Mouse (Mus musculus) right cerebral cortex, postnatal 14 days (tissue): Measurements from ENCODE around the gene Mfsd6.
A peak's percentile ranks its signal among the peaks of the same experiment; 100 is the strongest.

ENCODE experiments used
- DNase-seq: peaks from one replicate; pipeline ENCODE4 v3.0.0; 2022

Gene Mfsd6

DNA sequence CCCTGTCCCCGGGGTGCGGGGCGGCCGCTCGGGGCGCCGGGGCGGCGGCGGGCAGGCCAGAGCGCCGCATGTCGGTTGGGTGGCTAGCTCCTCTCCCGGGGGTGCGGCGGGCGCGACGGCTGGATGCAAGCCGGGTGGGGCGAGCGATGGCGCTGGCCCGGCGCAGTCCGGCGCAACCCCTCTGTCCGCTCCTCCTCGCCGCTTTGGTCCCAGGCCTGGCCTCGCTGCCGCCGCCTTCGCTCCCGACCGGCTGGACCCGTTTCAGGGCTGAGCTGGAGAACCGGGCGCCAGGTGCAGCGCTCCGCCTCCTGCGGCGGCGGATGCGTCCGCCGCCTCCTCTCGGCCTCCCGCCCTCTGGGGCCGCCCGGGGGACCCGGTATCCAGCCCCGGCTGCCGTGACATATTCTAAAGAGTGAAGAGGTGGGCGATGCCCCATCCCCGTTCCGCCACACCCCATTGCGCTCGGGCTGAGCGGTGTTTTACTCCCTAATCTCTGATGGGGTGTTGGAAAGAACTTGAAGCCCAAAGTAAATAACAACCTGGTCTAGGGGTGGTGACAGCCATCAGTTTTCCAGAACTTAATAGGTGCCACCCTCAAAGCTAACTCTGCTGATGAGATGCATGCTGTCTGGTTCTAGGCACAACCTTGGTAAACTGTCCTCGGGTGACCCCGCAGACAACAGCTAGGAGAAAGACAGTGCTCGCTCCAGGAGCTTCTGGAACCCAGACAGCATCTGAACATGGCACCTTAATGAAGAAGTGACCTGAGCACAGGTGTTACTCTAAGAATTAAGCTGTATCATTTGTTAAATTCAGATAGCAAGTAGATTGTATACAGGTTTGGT is at the start of gene Mfsd6:
TSS of gene Mfsd6 (minus strand) at position 407 of the 845 bp plus-strand sequence.
- peak; percentile 50 for DNase-seq

DNA sequence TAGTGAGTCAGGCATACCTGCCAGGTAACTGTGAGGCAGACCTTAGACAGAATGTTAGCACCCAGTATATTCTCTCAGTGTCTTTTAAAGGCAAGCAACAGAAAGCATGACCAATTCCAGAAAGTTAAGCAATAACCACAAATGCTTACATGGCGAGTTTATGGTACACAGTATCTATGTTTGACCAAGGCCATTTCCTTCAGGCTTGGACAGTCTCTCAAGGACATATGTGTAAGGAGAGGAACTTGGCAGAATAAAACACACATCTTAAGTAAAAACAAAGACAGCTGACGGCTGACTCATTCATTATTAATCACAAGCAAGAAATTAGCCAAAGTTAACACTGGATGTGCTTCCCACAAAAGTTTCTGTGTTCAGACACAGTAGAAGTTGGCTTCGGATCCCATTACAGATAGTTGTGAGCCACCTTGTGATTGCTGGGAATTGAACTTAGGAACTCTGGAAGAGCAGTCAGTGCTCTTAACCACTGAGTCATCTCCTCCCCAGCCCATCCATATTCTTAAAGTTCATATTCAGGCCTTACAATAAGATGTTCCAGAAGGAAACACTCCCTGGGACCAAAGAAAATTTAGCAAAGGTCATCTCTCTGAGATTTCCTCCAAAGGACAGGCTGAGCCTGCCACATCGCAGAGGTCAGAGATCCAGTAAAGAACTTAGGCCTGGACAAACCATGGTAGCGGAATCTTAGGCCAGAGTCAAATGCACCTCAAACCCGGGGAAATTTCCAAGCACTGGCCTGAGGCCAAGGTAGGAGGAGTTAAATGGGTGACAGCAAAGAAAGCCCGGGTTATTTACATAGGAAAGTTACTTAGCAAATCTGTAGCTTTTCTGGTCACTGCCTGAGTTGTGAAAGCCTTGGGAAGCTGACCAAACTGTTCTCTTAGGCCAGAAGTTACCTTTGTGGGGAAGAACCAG is 38.2 kb upstream of the Mfsd6 start:
- no peak for DNase-seq

DNA sequence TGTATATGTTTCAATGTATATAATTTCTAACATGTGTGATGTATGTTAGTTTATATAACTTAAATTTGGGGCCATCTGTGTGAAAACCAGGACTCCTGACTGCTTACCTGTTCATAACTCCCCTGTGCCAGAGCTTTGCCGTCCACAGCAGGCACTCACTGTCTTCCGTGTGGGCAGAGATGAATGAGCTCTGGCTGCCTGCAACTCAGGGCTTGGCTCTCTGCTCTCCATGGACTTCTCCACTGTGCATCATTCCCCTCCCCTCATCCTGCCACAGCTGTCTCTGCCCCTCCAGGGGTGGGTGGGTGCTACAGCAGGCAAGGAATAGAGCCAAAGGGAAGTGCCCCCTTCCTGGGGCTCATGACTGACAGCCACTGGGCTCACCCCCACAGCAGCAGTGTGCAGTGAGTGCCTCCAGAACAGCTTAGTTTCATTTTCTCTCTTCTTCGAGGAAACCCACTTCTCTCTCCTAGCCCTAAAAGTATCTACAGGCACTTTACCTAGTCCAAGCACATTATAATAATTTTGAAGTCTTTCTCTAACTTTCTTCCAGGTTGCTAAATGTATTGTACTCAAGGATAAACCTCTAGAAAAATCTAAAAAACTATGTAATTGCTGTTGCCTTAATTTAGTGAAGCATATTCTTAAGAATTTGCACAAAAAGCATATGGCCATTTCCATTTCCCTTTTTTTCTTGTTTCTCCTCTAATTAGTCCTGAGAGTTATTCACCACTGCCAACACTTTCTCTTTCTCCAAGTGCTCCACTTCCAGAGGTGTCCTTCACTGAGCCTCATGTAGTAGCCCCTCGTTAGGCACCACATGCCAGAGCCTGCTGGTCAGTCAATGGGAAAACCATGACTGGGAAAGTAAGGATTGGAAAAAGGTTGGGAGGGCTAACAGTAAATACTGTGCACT is 36.9 kb upstream of the Mfsd6 start:
- DNase-seq: no peak

DNA sequence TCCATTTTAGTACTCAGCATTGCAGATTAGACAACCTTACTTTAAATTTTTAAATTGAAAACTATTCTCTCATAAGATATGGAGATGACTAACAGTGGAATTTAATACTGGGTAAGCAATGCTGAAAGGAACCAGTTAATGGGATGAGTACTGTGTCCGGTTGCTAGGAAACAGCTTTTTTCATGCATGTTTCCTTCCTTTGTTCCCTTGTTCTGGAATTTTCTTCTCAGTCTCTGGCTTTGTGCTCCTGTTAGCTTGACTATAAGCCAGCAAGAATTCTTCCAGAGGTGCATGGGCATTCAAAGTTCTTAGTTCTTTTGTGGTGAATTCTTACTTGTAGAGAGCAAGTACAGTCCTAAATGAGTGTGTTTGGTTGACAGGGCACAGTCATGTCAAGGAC is 30.9 kb upstream of the Mfsd6 start:
- no peak for DNase-seq

DNA sequence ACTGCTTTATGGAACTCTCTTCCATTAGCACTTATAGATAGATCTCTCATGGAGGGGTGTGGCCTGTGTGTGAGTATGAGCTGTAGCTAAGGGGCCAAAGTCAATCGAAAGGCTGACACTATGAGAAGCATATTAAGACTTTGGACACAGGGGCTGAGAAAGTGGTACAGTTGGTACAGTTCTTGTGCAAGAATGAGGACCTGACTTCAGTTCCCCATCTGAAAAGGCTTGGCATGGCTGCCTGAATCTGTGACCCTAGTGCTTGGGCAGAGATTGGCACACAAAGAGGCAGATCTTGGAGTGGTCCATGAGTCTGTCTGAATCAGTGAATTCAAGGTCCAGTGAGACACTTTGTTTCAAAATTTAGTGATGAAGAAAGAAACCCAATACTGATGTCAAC is 27.1 kb upstream of the Mfsd6 start:
- no peak for DNase-seq

DNA sequence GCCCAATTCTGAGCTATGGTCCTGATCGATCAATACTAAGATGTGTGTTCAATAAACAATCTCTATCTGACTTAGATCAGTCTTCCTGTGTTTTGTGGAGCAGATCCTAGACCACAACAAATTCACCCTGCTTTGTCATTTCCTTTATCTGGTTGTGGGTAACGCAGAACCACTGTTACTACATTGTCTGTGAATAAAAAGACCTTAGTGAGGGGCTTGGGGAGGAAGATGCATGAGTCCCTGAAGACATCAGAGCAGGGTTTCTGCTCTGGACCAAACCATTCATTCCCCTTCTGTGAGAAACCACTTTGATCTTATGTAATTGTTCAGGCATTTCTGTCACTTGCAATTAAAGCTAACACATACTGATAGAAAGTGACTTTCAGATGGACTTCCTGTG is 26.6 kb upstream of the Mfsd6 start:
- DNase-seq: no peak

DNA sequence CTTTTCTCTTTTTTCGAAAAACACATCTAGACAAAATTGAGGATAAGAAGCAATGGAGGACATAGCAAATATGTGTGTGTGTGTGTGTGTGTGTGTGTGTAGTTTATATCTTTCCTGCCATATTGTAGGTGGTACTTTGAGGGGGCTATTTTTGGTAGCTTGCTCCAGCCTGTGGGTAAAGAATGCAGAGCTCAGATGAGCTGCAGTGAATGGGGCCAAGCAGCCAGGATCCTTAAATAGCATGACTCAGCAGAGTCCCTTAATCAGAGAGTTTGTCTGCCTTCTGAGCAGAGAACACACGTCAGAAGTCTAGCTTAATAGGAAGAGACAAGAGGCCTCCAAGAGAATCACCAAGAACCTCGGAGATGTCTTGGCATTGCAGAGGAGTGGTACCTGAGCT is 25.4 kb upstream of the Mfsd6 start:
- DNase-seq: no peak

DNA sequence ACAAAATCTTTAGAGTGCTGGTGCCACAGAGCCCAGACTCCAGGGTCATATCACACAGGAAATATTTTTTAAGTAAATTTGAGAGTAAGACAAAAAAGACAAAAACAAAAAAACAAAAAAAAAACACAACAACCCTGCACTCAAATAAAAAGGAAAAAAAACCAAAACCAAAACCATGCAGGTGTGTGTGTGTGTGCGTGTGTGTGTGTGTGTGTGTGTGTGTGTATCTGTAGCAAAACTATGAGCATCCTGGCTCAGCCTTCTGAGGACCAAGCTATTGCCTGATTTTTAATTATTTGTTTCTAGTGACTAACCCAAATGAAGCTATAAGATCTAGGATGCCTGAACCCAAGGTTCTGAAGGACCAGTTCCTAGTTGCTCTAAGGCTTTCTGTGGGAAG is 24.4 kb upstream of the Mfsd6 start:
- DNase-seq: no peak

DNA sequence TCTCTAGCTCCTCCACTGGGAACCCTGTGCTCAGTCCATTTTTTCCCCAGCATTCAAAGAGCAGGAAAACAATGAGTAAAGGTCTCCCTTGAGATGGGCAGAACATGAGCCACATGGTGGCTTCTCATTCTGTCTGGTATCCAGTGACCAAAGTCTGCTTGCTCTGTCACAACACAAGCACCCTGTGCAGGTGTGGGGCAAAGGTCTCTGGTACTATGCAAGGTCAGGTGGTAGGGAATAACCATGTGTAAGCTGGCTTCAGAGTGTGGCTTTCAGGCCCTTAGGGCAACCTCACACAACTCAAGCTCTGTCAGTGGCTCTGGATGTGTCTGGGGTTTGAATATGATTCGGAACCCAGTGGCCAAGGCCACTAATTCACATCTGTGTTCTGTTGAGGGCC is 22.7 kb upstream of the Mfsd6 start:
- DNase-seq: no peak

DNA sequence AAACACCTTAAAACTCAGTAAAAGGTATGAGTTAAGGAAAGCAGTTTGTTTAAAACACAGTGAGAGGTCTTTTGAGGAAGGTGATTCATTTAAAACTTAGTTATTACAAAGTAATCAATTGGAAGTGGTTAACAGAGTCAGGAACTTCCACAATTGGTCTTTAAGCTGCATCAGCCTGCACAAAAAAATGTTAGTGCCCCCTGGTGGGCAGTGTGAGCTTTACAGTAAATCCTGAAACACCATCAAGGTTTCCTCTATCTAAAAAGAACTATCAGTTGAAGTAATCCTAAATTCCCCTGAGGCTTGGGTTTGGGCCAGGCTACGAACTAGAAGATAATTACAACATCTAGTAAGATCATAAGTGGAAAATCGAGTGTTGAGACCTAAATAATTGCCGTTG is 21.0 kb upstream of the Mfsd6 start:
- DNase-seq: peak; percentile 70

DNA sequence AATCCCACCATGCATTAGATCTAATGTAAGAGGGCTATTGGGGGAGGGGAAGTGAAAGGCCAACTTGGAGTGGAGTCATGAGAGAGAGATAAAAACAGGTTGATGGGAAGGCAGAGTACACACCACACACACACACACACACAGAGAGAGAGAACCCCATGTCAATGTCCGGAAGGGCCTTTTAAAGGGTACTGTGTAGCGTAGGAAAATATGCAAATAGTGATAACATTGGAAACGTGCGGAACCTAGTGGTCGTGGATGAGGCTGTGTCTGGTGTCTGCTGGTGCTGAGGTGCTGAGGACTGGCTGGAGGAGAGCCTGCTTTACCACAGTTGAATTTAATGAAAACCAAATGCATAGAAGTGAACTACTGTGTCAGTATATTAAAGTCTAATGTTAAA is 15.3 kb upstream of the Mfsd6 start:
- DNase-seq: no peak

DNA sequence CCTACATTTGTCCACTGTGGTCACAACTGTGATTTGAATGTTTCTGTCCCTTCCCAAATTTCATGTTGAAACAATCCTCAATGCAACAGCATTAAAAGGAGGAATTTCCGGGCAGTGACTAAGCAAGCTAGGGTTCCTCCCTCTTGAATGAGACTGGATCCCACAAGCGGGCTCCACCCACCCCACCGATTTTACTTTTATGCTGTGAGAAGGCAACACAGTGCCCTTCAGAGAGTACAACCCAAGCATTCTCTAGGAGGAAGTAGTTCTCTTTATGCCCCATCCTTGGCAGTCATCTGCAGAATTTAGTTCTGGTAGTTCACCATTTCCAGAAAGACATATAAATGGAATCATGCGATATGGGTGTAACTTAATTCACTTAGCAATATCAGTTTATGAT is 6.9 kb upstream of the Mfsd6 start:
- no peak for DNase-seq

DNA sequence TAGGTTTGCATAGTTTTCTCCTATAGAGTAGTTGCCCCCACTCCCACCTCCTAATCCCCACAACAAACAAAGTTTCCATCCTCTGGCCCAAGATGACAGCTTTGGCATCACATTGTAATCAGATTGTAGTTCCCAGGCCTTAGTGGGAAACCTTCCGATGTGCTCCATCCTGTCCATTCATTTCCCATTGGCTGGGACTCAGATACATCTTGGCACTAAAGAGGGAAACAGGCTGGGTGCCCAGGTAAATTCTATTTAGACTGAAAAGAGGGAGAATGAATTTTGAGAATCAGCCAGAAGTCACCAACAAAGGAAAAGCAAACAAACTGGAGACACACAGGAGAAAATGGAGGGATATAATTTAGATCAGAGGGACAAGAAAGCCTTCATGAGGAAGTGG is 3.0 kb upstream of the Mfsd6 start:
- no peak for DNase-seq

DNA sequence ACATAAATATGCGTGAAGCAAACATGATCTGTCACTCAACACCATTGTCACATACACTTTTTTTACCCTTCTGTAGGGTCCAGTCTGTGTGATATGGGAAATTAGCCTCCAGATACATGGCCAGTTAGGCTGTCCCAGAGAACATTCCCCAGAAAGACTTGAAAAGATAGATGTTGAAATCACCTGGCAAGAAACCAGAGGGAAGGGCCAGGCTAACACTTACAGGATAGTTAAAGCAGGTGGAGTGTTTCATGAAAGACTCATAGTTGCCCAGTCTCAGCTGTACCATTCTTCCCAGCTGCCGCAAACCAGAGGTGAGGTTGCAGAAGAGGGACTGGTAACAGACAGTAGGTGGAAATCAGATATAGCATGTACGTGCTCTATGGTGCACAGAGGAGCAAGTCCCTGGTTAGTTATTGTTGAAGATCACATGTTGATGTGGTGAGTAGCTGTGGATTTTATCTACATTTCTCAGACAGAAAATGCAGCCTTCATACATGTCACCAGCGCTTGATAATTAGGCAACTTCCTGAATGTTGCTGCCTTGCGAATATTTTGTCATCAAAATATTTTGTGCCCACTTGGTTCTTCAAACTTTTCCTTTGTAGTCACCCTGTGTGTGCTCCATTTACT is 1.7 kb upstream of the Mfsd6 start:
- no peak for DNase-seq

DNA sequence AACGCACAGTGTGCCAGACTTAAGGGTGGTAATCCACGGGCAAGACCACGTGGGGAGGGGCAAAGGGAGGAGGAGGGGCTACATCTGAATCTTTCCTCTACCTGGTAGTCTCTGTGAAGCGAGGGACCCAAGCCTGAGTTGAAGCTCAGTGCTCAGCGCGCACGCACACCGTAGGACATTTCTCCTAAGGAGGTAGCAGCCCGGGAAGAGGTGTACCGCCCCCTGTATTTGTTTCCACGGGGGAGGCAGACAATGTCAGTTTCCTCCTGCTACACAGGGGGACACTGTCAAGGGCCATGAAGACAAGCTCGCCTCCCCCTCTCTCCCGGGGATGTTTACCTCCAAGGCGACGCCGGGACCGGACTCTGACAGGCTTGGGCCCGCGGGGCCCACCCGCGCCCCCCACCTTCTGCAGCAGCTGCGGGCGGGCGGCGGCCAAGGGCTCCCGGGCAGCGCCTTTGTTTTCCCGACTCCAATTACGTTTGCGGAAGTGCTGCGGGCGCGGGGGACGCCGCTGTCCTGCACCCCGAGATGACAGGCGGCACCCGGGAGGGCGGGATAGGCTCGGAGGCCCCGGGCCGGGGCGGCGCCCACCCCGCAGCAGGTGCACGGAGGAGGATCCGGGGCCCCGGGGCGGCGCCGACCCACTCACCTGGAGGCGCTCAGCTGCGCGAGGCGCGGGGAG is 749 bp downstream of the Mfsd6 start:
- peak; percentile 48 for DNase-seq

DNA sequence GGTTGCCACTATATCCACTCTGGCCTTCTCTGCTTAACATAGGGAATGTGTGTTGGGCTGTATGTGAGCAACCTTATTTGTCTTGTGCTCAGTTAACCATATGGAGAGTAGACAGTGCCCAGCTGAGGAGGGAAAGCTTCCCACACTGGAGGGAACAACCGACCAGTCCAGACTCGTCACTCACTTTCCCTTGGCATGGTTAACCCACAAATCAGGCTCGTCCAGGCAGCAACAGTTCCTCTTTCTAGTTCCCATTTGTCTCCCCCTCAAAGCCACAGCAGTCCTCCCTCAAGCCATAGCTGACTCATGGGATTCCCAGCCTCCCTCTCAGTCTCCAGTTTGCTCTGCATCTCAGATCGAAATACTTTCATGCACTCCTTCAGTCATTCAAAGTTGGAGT is 4.7 kb downstream of the Mfsd6 start:
- no peak for DNase-seq

DNA sequence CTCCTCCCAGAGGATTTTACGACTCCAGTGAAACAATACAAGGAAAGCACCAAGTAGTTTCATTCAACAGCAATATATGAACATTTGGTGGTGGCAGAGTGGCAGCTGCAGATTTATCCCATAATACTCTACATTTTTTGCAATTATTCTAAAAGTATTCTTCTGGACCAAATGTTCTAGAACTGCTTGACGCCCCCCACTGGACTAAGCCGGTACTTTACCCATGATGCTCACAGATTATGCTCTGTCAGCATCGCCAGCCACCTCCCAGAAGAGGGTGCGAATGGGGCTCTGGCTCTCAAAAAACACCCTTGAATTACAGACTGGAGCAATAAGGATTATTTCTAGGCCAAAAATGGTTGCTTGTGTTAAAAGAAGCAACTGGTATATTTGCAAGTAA is 8.2 kb downstream of the Mfsd6 start:
- peak; percentile 70 for DNase-seq

DNA sequence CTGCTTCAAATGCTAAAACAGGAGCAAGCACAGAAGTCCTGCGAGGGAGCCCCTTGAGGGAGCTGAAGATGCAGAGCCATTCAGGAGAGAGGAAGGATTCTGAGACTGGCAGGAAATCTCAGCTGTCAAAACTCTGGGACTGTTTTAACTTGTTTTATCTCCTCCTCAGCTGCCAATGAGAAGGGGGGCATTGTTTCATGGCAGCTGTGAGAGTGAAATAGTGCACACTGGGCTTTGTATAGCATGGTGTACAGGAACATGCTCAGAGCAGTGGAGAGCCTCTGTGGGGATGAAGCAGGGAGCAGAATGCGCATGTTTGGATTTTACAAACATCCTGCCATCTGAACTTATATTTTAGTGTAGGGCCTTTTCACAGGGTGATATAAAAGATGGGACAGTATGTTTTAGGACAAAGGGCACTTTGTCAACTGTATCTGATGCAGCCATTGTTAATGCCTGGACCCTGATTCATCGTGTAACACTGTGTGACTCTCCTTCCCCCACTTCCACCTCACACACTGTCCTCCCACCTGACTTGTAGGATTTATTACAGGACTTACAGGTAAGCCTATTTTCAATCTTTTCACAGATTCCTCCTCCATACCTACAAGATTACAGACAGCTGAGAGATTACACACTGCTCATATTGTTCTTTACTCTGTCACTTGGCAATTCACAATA is 9.1 kb downstream of the Mfsd6 start:
- no peak for DNase-seq

DNA sequence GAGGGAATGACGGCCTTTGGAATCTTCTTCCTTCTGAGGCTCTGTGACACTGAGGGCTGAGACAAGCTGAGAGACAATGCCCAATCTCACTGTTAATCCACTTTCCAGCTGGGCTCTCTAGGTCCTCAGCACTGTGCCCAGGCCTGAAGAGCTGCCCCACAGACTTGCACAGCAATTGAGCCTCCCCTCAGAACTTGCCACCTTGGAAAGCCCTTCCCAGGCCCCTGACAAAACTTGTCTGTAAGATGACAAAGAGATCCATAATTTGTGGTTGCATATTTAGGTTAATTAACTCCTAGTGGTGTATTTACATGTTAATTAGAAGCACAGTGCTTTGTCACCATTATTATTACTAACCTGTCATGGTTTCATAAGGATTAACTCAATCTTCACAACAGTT is 12.8 kb downstream of the Mfsd6 start:
- DNase-seq: no peak

DNA sequence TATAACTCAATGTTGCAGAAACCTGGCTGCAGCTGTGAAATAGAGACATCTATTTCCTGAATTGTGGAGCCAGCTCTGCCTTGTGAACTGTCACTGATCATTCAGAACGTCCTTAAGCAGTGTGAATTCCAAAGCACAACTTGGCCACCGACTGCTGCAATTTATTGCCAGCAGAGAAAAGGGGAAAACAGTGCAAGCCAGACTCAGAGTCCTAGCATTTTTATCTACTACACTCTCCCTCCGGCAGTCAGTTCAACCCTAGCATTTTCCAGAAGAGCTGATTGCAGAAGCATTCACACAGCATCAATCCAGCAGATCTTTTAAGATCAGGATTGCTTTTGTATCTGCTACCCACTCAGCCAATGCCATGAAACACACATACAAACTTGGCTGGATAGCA is 13.2 kb downstream of the Mfsd6 start:
- DNase-seq: no peak

DNA sequence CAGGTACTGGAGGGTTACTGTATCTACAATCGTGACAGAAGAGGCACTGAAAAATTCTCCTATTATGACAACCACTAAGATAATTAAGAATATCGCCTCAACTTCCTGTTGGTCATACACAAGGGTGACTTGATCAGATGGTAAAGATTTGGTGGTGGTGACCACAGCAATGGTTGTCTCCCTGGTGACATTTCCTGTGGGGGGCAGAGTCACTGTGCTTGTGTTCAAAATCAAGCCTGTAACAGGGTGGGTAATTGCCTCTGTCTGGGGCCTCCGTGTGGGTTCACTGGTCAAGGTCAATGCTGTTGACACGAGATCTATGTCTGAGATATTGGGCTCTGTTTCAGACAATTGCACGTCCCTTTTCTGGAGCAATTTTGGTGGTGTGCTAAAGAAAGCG is 18.5 kb downstream of the Mfsd6 start:
- DNase-seq: no peak
